10 mouse cellular contexts compared by ENCODE assay signal in genomic region chr10:81089216-81089615, GRCm38 (mm10). TPM values are rescaled to one million over a fixed set of nuclear protein-coding genes. Genes with fewer than 3 reads are reported as not detected.
DNase-seq lines count a peak whose midpoint lies in the region; ATAC-seq lines count a peak whose summit lies in the region.
"Had no signal": no experiment of that assay in that cellular context is flagged by ENCODE, and none has a peak within 500 bp of the region (broad histone marks: within the 10 kb centered on the region; RNA-seq: fewer than 3 reads in every experiment).

No protein-coding gene starts in this region.

- no peaks in the 10 kb centered on the region for H3K36me3 ChIP-seq in forebrain, embryonic 10.5 days (replicated peaks)
- no peaks in the 10 kb centered on the region for H3K36me3 ChIP-seq in forebrain, embryonic 11.5 days (ENCODE audit: control insufficient read depth, insufficient read depth, low read length)
- H3K36me3 ChIP-seq in midbrain, embryonic 11.5 days (ENCODE audit: control insufficient read depth, insufficient read depth, low read length), result no peaks in the 10 kb centered on the region
- no peaks in the 10 kb centered on the region for H3K36me3 ChIP-seq in midbrain, embryonic 16.5 days (ENCODE audit: control insufficient read depth, insufficient read depth, low read length)
- H3K36me3 ChIP-seq in hindbrain, embryonic 11.5 days (ENCODE audit: control insufficient read depth, insufficient read depth, low read length), result no peaks in the 10 kb centered on the region
- no peaks in the 10 kb centered on the region for H3K36me3 ChIP-seq in midbrain, embryonic 15.5 days (replicated peaks)

- no peak overlapping the region for H3K9ac ChIP-seq in forebrain, embryonic 11.5 days (ENCODE audit: low read length)
- no peak overlapping the region for H3K9ac ChIP-seq in midbrain, embryonic 11.5 days (ENCODE audit: low read length)
- H3K9ac ChIP-seq in midbrain, embryonic 16.5 days (ENCODE audit: low read depth, low read length), result no peak overlapping the region
- no peak overlapping the region for H3K9ac ChIP-seq in hindbrain, embryonic 11.5 days (ENCODE audit: low read depth, low read length)
- H3K9ac ChIP-seq in midbrain, embryonic 15.5 days, result no peak overlapping the region

- H3K4me1 ChIP-seq in forebrain, embryonic 10.5 days, result peaks cover 18% of the 10 kb centered on the region
- H3K4me1 ChIP-seq in forebrain, embryonic 11.5 days (replicated peaks; ENCODE audit: control insufficient read depth, insufficient read depth, low read length), result peaks cover 3% of the 10 kb centered on the region; the same call in 1 of the 2 replicates
- peaks cover 3% of the 10 kb centered on the region; the same call in 1 of the 2 replicates for H3K4me1 ChIP-seq in midbrain, embryonic 11.5 days (ENCODE audit: control insufficient read depth, insufficient read depth, low read length)
- H3K4me1 ChIP-seq in midbrain, embryonic 16.5 days (ENCODE audit: control insufficient read depth, insufficient read depth, low read length), result no peaks in the 10 kb centered on the region
- H3K4me1 ChIP-seq in hindbrain, embryonic 11.5 days (replicated peaks; ENCODE audit: control insufficient read depth, insufficient read depth, low read length), result no peaks in the 10 kb centered on the region
- H3K4me1 ChIP-seq in midbrain, embryonic 15.5 days, result no peaks in the 10 kb centered on the region

- no peak for ATAC-seq in forebrain, embryonic 11.5 days (replicated peaks; ENCODE audit: low FRiP score)
- 0 out of 2 replicates have a peak, but pooled peaks have one; percentile 23 for ATAC-seq in midbrain, embryonic 11.5 days (ENCODE audit: low FRiP score)
- ATAC-seq in midbrain, embryonic 16.5 days, result no peak; the same call in 1 of the 2 replicates
- no peak for ATAC-seq in hindbrain, embryonic 11.5 days (ENCODE audit: low FRiP score)
- 0 out of 2 replicates have a peak, but pooled peaks have one; percentile 43 for ATAC-seq in midbrain, embryonic 15.5 days (replicated peaks)
- ATAC-seq: Patski had no signal

- 62% methylated on average over 2 of the region's 2 CpGs for WGBS in forebrain, embryonic 10.5 days
- WGBS in forebrain, embryonic 11.5 days, result 77% methylated on average over 2 of the region's 2 CpGs
- WGBS in midbrain, embryonic 11.5 days, result 63% methylated on average over 2 of the region's 2 CpGs
- 65% methylated on average over 2 of the region's 2 CpGs for WGBS in midbrain, embryonic 16.5 days
- WGBS in hindbrain, embryonic 11.5 days, result 58% methylated on average over 2 of the region's 2 CpGs
- WGBS in midbrain, embryonic 15.5 days, result 56% methylated on average over 2 of the region's 2 CpGs

- peak overlapping the region; percentile 1; the same call in 1 of the 2 replicates for H3K27ac ChIP-seq in forebrain, embryonic 10.5 days
- no peak overlapping the region for H3K27ac ChIP-seq in forebrain, embryonic 11.5 days (ENCODE audit: low read depth, low read length)
- H3K27ac ChIP-seq in midbrain, embryonic 11.5 days (ENCODE audit: low read depth, low read length), result no peak overlapping the region
- H3K27ac ChIP-seq in midbrain, embryonic 16.5 days (ENCODE audit: low read length), result no peak overlapping the region
- no peak overlapping the region for H3K27ac ChIP-seq in hindbrain, embryonic 11.5 days (ENCODE audit: low read depth, low read length)
- H3K27ac ChIP-seq in midbrain, embryonic 15.5 days, result no peak overlapping the region

- no peaks in the 10 kb centered on the region for H3K27me3 ChIP-seq in forebrain, embryonic 10.5 days (ENCODE audit: poor library complexity, severe bottlenecking)
- H3K27me3 ChIP-seq in forebrain, embryonic 11.5 days (ENCODE audit: control insufficient read depth, insufficient read depth, low read length), result no peaks in the 10 kb centered on the region
- no peaks in the 10 kb centered on the region for H3K27me3 ChIP-seq in midbrain, embryonic 11.5 days (ENCODE audit: control insufficient read depth, insufficient read depth, low read length)
- no peaks in the 10 kb centered on the region for H3K27me3 ChIP-seq in midbrain, embryonic 16.5 days (ENCODE audit: control insufficient read depth, insufficient read depth, low read depth, low read length)
- H3K27me3 ChIP-seq in hindbrain, embryonic 11.5 days (ENCODE audit: control insufficient read depth, insufficient read depth, low read length), result no peaks in the 10 kb centered on the region
- H3K27me3 ChIP-seq in midbrain, embryonic 15.5 days (replicated peaks), result peaks cover 2% of the 10 kb centered on the region; the same call in 1 of the 2 replicates

- H3K4me3 ChIP-seq in forebrain, embryonic 10.5 days, result no peak overlapping the region
- no peak overlapping the region for H3K4me3 ChIP-seq in forebrain, embryonic 11.5 days (ENCODE audit: low read depth, low read length)
- H3K4me3 ChIP-seq in midbrain, embryonic 11.5 days (ENCODE audit: low read depth, low read length), result no peak overlapping the region
- no peak overlapping the region for H3K4me3 ChIP-seq in midbrain, embryonic 16.5 days (ENCODE audit: low read depth, low read length)
- H3K4me3 ChIP-seq in hindbrain, embryonic 11.5 days (ENCODE audit: low read depth, low read length), result no peak overlapping the region
- no peak overlapping the region for H3K4me3 ChIP-seq in midbrain, embryonic 15.5 days

- H3K4me2 ChIP-seq in forebrain, embryonic 11.5 days (ENCODE audit: low read depth, low read length, severe bottlenecking), result no peak overlapping the region
- H3K4me2 ChIP-seq in midbrain, embryonic 11.5 days, result no peak overlapping the region
- no peak overlapping the region for H3K4me2 ChIP-seq in midbrain, embryonic 16.5 days (ENCODE audit: low read length)
- no peak overlapping the region for H3K4me2 ChIP-seq in hindbrain, embryonic 11.5 days (replicated peaks; ENCODE audit: low read depth, low read length)
- H3K4me2 ChIP-seq in midbrain, embryonic 15.5 days, result no peak overlapping the region

- peaks cover 8% of the 10 kb centered on the region; the same call in 1 of the 2 replicates for H3K9me3 ChIP-seq in forebrain, embryonic 10.5 days
- H3K9me3 ChIP-seq in forebrain, embryonic 11.5 days (ENCODE audit: control insufficient read depth, low read length), result no peaks in the 10 kb centered on the region; the same call in 1 of the 2 replicates
- H3K9me3 ChIP-seq in midbrain, embryonic 11.5 days (ENCODE audit: control insufficient read depth, low read length), result no peaks in the 10 kb centered on the region
- no peaks in the 10 kb centered on the region for H3K9me3 ChIP-seq in midbrain, embryonic 16.5 days (replicated peaks; ENCODE audit: control insufficient read depth, low read length, poor library complexity, severe bottlenecking)
- no peaks in the 10 kb centered on the region for H3K9me3 ChIP-seq in hindbrain, embryonic 11.5 days (ENCODE audit: control insufficient read depth, low read length)
- H3K9me3 ChIP-seq in midbrain, embryonic 15.5 days, result no peaks in the 10 kb centered on the region

- DNase-seq in forebrain, embryonic 10.5 days (ENCODE audit: extremely low spot score, low spot score), result peak; percentile 45
- no peak for DNase-seq in forebrain, embryonic 11.5 days (ENCODE audit: low spot score)
- no peak for DNase-seq in midbrain, embryonic 11.5 days (ENCODE audit: low spot score, missing footprints)
- peak; percentile 35 for DNase-seq in hindbrain, embryonic 11.5 days (ENCODE audit: low spot score)
- no peak for DNase-seq in spleen, postnatal 4 days (ENCODE audit: low spot score in 2 of 2)
- DNase-seq in cerebellum, adult 9-10 months, result no peak
- DNase-seq: kidney, adult 9 months had no signal

RNA-seq across cellular contexts. Expression of gene Creb3l3, which starts 9.5 kb away (rescaled TPM):
- 0.14 and 0.22 TPM in 2 replicates for polyA plus RNA-seq in forebrain, embryonic 10.5 days (2016; fragmentation: Nextera tagmentation; extraction: Ambion mirVana)
- polyA plus RNA-seq in forebrain, embryonic 11.5 days (2014; fragmentation: Nextera tagmentation; extraction: Ambion mirVana), result 0.33 and 0.49 TPM in 2 replicates
- polyA plus RNA-seq in midbrain, embryonic 11.5 days (2014; fragmentation: Nextera tagmentation; extraction: Ambion mirVana), result 0.08 and 0.34 TPM in 2 replicates
- polyA plus RNA-seq in midbrain, embryonic 16.5 days (2015; fragmentation: Nextera tagmentation; extraction: Ambion mirVana), result 0.24 and 0.33 TPM in 2 replicates
- polyA plus RNA-seq in hindbrain, embryonic 11.5 days (2014; fragmentation: Nextera tagmentation; extraction: Ambion mirVana), result 0.23 and 0.49 TPM in 2 replicates
- 0.36 and 0.48 TPM in 2 replicates for polyA plus RNA-seq in midbrain, embryonic 15.5 days (2015; fragmentation: Nextera tagmentation; extraction: Ambion mirVana)

RNA-seq across cellular contexts. Expression of gene Map2k2, which starts 16.5 kb away (rescaled TPM):
- polyA plus RNA-seq in forebrain, embryonic 10.5 days (2016; fragmentation: Nextera tagmentation; extraction: Ambion mirVana), result 186 and 206 TPM in 2 replicates
- polyA plus RNA-seq in forebrain, embryonic 11.5 days (2014; fragmentation: Nextera tagmentation; extraction: Ambion mirVana), result 212 and 232 TPM in 2 replicates
- 189 and 210 TPM in 2 replicates for polyA plus RNA-seq in midbrain, embryonic 11.5 days (2014; fragmentation: Nextera tagmentation; extraction: Ambion mirVana)
- 227 and 233 TPM in 2 replicates for polyA plus RNA-seq in midbrain, embryonic 16.5 days (2015; fragmentation: Nextera tagmentation; extraction: Ambion mirVana)
- polyA plus RNA-seq in hindbrain, embryonic 11.5 days (2014; fragmentation: Nextera tagmentation; extraction: Ambion mirVana), result 201 and 203 TPM in 2 replicates
- 258 and 270 TPM in 2 replicates for polyA plus RNA-seq in midbrain, embryonic 15.5 days (2015; fragmentation: Nextera tagmentation; extraction: Ambion mirVana)

RNA-seq across cellular contexts. Expression of gene Thop1, which starts 19.4 kb away (rescaled TPM):
- polyA plus RNA-seq in forebrain, embryonic 10.5 days (2016; fragmentation: Nextera tagmentation; extraction: Ambion mirVana), result 106 and 114 TPM in 2 replicates
- 76.1 and 78.9 TPM in 2 replicates for polyA plus RNA-seq in forebrain, embryonic 11.5 days (2014; fragmentation: Nextera tagmentation; extraction: Ambion mirVana)
- polyA plus RNA-seq in midbrain, embryonic 11.5 days (2014; fragmentation: Nextera tagmentation; extraction: Ambion mirVana), result 44.1 and 51.4 TPM in 2 replicates
- 47.3 and 51.6 TPM in 2 replicates for polyA plus RNA-seq in midbrain, embryonic 16.5 days (2015; fragmentation: Nextera tagmentation; extraction: Ambion mirVana)
- 44.1 and 46.4 TPM in 2 replicates for polyA plus RNA-seq in hindbrain, embryonic 11.5 days (2014; fragmentation: Nextera tagmentation; extraction: Ambion mirVana)
- 48.8 and 52.2 TPM in 2 replicates for polyA plus RNA-seq in midbrain, embryonic 15.5 days (2015; fragmentation: Nextera tagmentation; extraction: Ambion mirVana)

RNA-seq across cellular contexts. Expression of gene Sgta, which starts 29.2 kb away (rescaled TPM):
- 285 and 286 TPM in 2 replicates for polyA plus RNA-seq in forebrain, embryonic 10.5 days (2016; fragmentation: Nextera tagmentation; extraction: Ambion mirVana)
- polyA plus RNA-seq in forebrain, embryonic 11.5 days (2014; fragmentation: Nextera tagmentation; extraction: Ambion mirVana), result 259 and 265 TPM in 2 replicates
- 200 and 232 TPM in 2 replicates for polyA plus RNA-seq in midbrain, embryonic 11.5 days (2014; fragmentation: Nextera tagmentation; extraction: Ambion mirVana)
- 324 and 340 TPM in 2 replicates for polyA plus RNA-seq in midbrain, embryonic 16.5 days (2015; fragmentation: Nextera tagmentation; extraction: Ambion mirVana)
- 200 and 210 TPM in 2 replicates for polyA plus RNA-seq in hindbrain, embryonic 11.5 days (2014; fragmentation: Nextera tagmentation; extraction: Ambion mirVana)
- polyA plus RNA-seq in midbrain, embryonic 15.5 days (2015; fragmentation: Nextera tagmentation; extraction: Ambion mirVana), result 353 and 376 TPM in 2 replicates

RNA-seq across cellular contexts. Expression of gene Zbtb7a, which starts 45.8 kb away (rescaled TPM):
- 6.8 and 7.5 TPM in 2 replicates for polyA plus RNA-seq in forebrain, embryonic 10.5 days (2016; fragmentation: Nextera tagmentation; extraction: Ambion mirVana)
- 8.8 and 10.1 TPM in 2 replicates for polyA plus RNA-seq in forebrain, embryonic 11.5 days (2014; fragmentation: Nextera tagmentation; extraction: Ambion mirVana)
- 5.3 and 5.6 TPM in 2 replicates for polyA plus RNA-seq in midbrain, embryonic 11.5 days (2014; fragmentation: Nextera tagmentation; extraction: Ambion mirVana)
- polyA plus RNA-seq in midbrain, embryonic 16.5 days (2015; fragmentation: Nextera tagmentation; extraction: Ambion mirVana), result 11.3 and 12.6 TPM in 2 replicates
- polyA plus RNA-seq in hindbrain, embryonic 11.5 days (2014; fragmentation: Nextera tagmentation; extraction: Ambion mirVana), result 6.6 and 7.9 TPM in 2 replicates
- polyA plus RNA-seq in midbrain, embryonic 15.5 days (2015; fragmentation: Nextera tagmentation; extraction: Ambion mirVana), result 16.2 and 16.7 TPM in 2 replicates

Comparison
In these comparisons a context has a peak if more than half of its experiments do, and no peak if none do; other contexts are left out.
1. DNase-seq: peak in forebrain, embryonic 10.5 days (single experiment) and hindbrain, embryonic 11.5 days (single experiment); none in forebrain, embryonic 11.5 days (single experiment), midbrain, embryonic 11.5 days (single experiment), spleen, postnatal 4 days (0 of 2) and cerebellum, adult 9-10 months (single experiment).
2. ATAC-seq: peak in midbrain, embryonic 11.5 days (single experiment) and midbrain, embryonic 15.5 days (single experiment); none in forebrain, embryonic 11.5 days (single experiment), midbrain, embryonic 16.5 days (single experiment) and hindbrain, embryonic 11.5 days (single experiment).